Mouse (Mus musculus): Measurements from ENCODE around the gene Ugt1a6b. TPM values are rescaled to one million over a fixed set of nuclear protein-coding genes. Genes with fewer than 3 reads are reported as not detected.
"Not testable (repeated sequence)": the region's sequence is repeated elsewhere in the genome, so short reads cannot be mapped to it uniquely, and the experiment has no call there.

Ugt1a6b gene
- polyA plus RNA-seq, 1 experiment from 2014 or later = 0.67 TPM

DNA sequence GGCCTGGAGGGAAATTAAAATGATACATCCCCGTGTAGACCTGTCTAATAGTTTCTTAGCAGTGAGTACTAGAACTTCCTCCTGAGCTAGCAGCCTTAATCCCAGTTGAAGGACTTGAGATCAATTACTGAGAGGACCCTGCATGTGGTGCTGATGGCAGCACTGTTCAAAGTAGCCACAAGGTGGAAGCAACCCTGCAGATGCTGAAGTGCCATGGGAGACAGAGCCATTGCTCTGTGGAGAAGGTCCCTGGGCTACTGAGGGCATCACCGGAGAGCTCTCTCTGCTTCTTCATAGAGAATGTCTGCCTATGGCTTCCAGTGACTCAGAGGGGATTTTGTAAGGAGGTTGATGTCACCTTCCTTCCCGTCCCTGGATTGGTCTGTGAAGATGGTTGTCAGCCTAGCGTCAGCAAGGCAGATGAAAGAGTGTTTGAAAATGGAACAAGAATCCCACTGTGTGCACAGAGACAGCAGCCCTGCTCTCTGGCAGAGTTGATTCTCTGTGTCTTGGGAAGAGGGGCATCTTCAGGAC, 22.8 kb downstream of the Ugt1a6b start:
- not testable (repeated sequence) for H3K9me3 ChIP-seq (replicated peaks); ATAC-seq
- WGBS (ENCODE audit: insufficient replicate concordance) = 60% methylated on average over 4 of the region's 4 CpGs

DNA sequence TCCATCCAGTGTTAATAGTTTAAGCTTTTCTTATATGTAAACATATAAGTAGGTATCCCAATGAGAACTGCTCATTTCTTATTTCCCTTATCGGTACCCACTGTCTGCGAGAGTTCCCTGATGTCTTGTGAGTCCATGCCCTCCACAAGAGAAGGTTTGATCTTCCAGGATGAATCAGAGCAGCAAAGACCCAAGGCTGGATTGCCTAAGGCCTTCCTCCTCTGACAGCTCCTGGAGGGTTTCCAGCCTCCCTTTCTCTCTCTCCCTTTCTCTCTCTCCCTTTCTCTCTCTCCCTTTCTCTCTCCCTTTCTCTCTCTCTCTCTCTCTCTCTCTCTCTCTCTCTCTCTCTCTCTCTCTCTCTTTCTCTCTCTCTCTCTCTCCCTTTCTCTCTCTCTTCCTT, 26.0 kb downstream of the Ugt1a6b start:
- H3K4me3 ChIP-seq; ATAC-seq; H3K9ac ChIP-seq; H3K36me3 ChIP-seq; H3K27ac ChIP-seq; H3K4me1 ChIP-seq; H3K9me3 ChIP-seq (replicated peaks); H3K4me2 ChIP-seq; H3K27me3 ChIP-seq (replicated peaks): not testable (repeated sequence)
- 64% methylated on average over 2 of the region's 2 CpGs for WGBS (ENCODE audit: insufficient replicate concordance)

More for the DNA sequence above, 22.8 kb downstream of the Ugt1a6b start:
- not testable (repeated sequence) for H3K36me3 ChIP-seq; H3K4me1 ChIP-seq; H3K4me3 ChIP-seq; H3K4me2 ChIP-seq; H3K27me3 ChIP-seq (replicated peaks); H3K27ac ChIP-seq; H3K9ac ChIP-seq

DNA sequence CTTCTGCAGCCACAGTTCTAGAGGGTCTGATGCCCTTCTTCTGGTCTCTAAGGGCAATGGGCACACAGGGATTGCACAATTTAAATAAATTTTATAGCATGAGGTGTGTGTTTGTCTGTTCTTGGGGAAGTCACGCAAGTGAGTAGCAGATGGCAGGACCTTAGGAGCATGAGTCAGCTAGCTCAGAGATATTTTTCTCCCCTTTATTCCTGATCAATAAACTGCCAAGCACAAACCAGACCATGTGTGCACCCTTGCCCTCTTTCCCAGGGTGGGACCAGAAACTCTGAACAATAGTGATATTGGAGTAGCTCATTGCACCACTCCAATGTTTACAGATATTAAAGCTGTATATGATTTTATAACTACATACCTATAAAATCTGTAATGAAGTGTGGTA, 27.2 kb downstream of the Ugt1a6b start:
- H3K9ac ChIP-seq; H3K9me3 ChIP-seq (replicated peaks); H3K4me3 ChIP-seq; H3K27ac ChIP-seq; H3K4me1 ChIP-seq; ATAC-seq; H3K4me2 ChIP-seq; H3K27me3 ChIP-seq (replicated peaks); H3K36me3 ChIP-seq: not testable (repeated sequence)
- whole genome bisulfite sequencing (ENCODE audit: insufficient replicate concordance) = 74% methylated on average over 1 of the region's 1 CpGs

DNA sequence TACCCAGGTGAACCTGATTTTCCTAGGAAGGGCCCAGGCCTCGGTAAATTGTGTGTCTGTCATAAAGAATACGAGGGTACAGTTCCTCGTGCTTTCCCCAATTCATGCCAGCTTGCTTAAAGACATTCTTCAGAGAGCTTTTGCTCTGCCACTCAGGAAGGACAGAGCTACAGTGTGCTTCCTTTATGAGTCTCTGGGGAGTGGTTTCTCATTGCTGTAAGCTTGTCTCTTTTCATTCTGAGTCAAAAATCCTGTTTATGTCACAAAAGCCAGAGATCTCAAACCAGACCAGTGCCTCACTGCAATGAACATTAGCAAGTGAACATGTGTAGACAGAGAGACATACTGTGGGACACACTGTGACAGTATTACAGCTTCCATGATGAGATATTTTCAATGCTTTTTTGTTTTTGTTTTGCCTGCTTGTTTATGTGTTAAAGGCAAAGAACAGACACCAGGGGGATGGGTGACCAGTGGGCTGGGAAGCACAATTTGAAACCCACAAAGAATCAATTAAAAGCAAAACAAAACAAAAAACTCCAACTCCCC, 30.9 kb downstream of the Ugt1a6b start:
- Histone ChIP-seq H3K27ac (no peak overlapping the region), H3K4me1 (no peaks in the 10 kb centered on the region)
- WGBS (ENCODE audit: insufficient replicate concordance) = 33% methylated on average over 3 of the region's 3 CpGs

DNA sequence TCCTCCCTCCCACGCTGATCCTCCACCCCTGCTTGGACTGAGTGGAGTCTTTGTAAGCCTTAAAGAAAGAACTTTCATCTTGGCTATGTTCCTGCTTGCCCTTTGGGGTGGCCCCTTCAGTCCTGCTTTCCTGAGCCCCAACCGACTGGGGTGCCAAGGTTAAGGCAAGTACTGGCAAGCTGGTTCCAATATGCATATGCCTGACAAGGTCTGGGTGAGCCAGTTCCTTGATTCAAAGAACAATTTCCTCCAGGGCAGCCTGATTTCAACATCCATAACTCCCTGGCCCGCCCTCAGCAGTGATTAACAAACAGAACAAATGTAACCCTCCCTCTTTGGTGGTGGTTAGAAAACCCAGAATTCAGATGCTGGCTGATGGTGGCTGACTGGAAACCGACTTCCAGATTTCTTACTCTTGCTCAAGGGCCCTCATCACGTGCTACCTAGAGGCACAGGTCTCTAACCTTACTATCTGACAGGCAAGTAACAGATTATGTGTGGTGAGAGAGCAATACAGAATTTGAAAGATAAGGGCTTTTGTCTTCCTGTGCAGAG, 31.5 kb downstream of the Ugt1a6b start, which contains the start of gene Ugt1a6a:
TSS of gene Ugt1a6a (plus strand) at position 353 of the 555 bp plus-strand sequence.
- not testable (repeated sequence) for H3K27ac ChIP-seq; H3K4me2 ChIP-seq; H3K36me3 ChIP-seq; H3K9me3 ChIP-seq (replicated peaks); ATAC-seq; H3K27me3 ChIP-seq (replicated peaks); H3K4me1 ChIP-seq; H3K9ac ChIP-seq; H3K4me3 ChIP-seq
- 27% methylated on average over 5 of the region's 5 CpGs for WGBS (ENCODE audit: insufficient replicate concordance)

More for the DNA sequence above, 30.9 kb downstream of the Ugt1a6b start:
- Histone ChIP-seq H3K36me3 (no peaks in the 10 kb centered on the region), H3K27me3 (replicated peaks) (0 out of 2 replicates have a peak, but pooled peaks cover 5% of the 10 kb centered on the region), H3K9ac (no peak overlapping the region), H3K4me3 (no peak overlapping the region), H3K4me2 (no peak overlapping the region), H3K9me3 (replicated peaks) (no peaks in the 10 kb centered on the region)
- ATAC-seq = no peak

DNA sequence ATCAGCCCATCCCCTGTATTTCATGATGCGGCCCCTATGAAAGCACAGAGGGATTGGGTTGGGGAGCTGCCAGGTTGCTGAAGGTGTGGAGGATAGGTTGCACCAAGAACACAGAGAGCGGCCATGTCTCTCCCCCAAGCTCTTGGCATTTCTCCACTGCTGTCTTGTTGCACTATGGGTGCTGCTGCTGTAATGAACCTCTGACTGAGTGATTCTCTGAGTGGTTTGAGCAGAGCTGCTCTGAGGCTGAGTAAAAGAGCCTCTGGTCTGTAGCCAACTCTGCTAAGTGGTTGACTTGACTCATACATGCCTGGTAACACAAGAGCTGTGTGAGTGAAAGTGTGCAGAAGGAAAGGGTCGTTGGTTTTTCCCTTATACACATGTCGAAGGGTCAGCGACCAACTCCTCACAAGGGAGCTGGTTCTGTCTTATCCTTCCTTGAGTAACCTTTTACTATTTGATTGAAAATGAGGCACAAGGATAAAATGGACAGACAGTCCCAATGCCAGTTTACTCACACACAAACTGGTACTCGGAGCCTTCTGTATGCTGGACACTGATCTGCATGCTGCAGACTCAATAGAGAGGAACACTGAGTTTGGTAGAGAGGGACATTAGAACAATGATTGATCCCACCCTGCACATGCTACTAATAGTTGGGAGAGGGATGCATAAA, 32.3 kb downstream of the Ugt1a6b start:
- H3K27ac ChIP-seq; H3K4me1 ChIP-seq; H3K4me3 ChIP-seq; H3K36me3 ChIP-seq; H3K4me2 ChIP-seq; H3K9me3 ChIP-seq (replicated peaks); H3K27me3 ChIP-seq (replicated peaks); H3K9ac ChIP-seq; ATAC-seq: not testable (repeated sequence)
- 64% methylated on average over 5 of the region's 6 CpGs for WGBS (ENCODE audit: insufficient replicate concordance)

DNA sequence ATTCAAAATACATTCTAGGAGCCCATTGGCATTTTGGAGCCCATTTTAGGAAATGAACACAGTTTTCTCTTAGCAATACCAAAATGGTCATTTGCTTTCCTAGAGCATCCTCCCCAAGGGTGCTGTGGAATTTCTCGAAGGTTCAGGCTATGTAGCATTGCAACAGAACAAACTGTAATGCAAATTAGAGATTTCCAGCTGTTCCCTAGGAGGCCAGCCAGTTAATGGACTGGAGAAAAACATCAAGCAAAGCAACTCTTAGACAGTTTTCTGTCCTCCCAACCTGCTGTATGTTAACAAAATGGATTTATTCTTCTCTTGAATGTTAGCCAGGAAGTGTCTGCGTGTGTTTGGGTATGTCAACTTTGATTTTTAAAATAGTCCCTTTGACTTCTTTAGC, 33.6 kb downstream of the Ugt1a6b start:
- ATAC-seq = no peak
- H3K27ac ChIP-seq = no peak overlapping the region
- WGBS (ENCODE audit: insufficient replicate concordance) = 67% methylated on average over 2 of the region's 2 CpGs
- H3K36me3 ChIP-seq = no peaks in the 10 kb centered on the region
- H3K4me1 ChIP-seq = peaks cover 6% of the 10 kb centered on the region; the same call in 1 of the 2 replicates
- H3K4me3 ChIP-seq = no peak overlapping the region
- no peak overlapping the region for H3K4me2 ChIP-seq
- no peak overlapping the region for H3K9ac ChIP-seq
- 0 out of 2 replicates have a peak, but pooled peaks cover 5% of the 10 kb centered on the region for H3K27me3 ChIP-seq (replicated peaks)
- H3K9me3 ChIP-seq (replicated peaks) = no peaks in the 10 kb centered on the region

DNA sequence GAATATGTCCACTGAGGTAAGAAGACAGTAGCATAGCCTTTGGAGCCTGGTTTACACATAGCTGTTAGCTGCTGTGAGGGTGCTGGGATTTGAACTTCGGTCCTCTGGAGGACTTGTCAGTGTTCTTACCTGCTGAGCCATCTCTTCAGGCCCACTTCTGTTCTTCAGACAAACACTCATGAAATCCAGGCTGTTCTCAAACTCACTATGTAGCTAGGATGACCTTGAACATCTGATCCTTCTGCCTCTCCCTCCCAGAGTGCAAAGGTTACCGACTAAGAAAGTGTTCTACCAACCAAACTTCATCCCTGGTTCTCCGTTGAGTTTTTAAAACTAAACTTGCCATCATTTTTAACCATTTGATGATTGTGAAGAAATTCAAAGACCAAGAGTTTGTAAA, 34.2 kb downstream of the Ugt1a6b start:
- Histone ChIP-seq H3K27me3 (replicated peaks) (0 out of 2 replicates have a peak, but pooled peaks cover 5% of the 10 kb centered on the region), H3K4me3 (no peak overlapping the region), H3K9ac (no peak overlapping the region), H3K27ac (no peak overlapping the region), H3K9me3 (replicated peaks) (no peaks in the 10 kb centered on the region), H3K4me2 (no peak overlapping the region), H3K36me3 (no peaks in the 10 kb centered on the region), H3K4me1 (peaks cover 6% of the 10 kb centered on the region; the same call in 1 of the 2 replicates)
- WGBS (ENCODE audit: insufficient replicate concordance) = 66% methylated on average over 3 of the region's 3 CpGs
- ATAC-seq = no peak

DNA sequence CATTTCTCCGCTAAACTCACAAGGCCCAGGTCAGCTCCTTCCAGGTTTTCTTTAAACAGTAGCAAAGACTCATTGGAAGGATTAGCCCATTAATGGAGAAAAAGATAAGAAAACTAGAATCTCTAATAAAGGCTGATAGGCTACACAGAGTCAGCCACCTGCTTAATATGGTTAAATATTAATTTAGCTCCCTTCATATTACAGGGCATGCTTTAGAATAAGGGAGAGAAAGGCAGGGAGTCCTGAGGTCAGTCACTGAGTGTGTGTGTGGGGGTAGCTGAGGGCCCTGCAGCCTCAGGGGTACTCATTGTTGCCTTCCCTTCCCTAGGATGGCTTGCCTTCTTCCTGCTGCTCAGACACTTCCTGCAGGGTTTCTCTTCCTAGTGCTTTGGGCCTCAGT, 35.1 kb downstream of the Ugt1a6b start:
- H3K27me3 ChIP-seq (replicated peaks) = 0 out of 2 replicates have a peak, but pooled peaks cover 5% of the 10 kb centered on the region
- no peak overlapping the region for H3K4me2 ChIP-seq
- WGBS (ENCODE audit: insufficient replicate concordance) = 90% methylated on average over 1 of the region's 1 CpGs
- H3K9ac ChIP-seq = no peak overlapping the region
- no peak overlapping the region for H3K27ac ChIP-seq
- H3K36me3 ChIP-seq = no peaks in the 10 kb centered on the region
- H3K4me1 ChIP-seq = peaks cover 6% of the 10 kb centered on the region; the same call in 1 of the 2 replicates
- H3K9me3 ChIP-seq (replicated peaks) = no peaks in the 10 kb centered on the region
- H3K4me3 ChIP-seq = no peak overlapping the region
- no peak for ATAC-seq

DNA sequence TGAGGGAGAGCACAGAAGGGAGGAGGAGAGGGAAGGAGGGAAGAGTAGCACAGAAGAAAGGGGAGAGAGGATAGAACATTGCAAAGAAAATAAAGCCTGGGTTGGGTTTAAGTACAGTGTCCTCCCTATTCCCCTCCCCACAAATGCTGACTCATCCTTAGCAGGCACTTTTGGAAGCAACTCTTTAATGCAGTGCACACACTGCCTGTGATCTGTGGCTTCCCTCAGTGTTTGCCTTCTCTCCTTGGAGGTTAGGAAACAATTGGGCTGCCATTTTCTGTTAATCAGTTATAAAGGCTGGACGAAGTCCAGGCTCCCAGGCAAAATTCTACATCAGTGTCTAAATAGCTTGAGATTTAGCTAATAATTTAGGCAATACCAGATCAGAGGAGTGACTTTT, 37.4 kb downstream of the Ugt1a6b start:
- H3K4me2 ChIP-seq; H3K36me3 ChIP-seq; H3K27ac ChIP-seq; H3K27me3 ChIP-seq (replicated peaks); H3K9ac ChIP-seq; H3K4me1 ChIP-seq; H3K4me3 ChIP-seq; H3K9me3 ChIP-seq (replicated peaks): not testable (repeated sequence)
- ATAC-seq = peak; percentile 97
- WGBS (ENCODE audit: insufficient replicate concordance) = 41% methylated on average over 1 of the region's 1 CpGs

DNA sequence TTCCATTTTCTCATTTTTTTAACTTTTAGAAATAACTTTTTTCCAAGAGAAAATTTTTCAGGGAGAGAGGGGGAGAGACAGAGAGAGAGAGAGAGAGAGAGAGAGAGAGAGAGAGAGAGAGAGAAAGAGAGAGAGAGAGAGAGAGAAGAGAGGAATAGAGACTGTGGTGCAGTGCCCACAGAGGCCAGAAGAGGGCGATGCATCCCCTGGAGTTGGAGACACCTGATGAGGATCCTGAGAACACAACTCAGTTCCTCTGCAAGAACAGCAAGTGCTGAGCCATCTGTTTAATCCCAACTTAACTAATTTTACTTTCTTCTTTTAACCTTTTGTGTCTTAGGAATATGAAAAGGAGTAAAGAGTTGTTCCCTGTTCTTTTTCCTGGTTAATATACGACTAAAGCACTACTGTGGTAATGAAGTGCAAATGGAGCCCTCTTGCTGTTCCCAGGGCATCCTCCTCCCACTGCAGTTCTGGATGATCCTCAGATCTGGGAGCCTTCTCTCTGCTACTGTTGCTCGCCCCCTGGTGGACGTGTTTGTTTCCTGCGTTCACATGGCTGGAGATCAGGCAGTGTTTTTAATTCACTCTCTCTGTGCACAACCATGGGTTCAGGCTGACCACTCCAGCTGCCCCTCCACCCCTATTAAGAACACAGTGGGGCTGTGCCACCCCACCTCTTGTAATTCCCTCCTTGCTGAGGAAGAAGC, 41.1 kb downstream of the Ugt1a6b start:
- ATAC-seq, H3K4me1 ChIP-seq: not testable (repeated sequence)

DNA sequence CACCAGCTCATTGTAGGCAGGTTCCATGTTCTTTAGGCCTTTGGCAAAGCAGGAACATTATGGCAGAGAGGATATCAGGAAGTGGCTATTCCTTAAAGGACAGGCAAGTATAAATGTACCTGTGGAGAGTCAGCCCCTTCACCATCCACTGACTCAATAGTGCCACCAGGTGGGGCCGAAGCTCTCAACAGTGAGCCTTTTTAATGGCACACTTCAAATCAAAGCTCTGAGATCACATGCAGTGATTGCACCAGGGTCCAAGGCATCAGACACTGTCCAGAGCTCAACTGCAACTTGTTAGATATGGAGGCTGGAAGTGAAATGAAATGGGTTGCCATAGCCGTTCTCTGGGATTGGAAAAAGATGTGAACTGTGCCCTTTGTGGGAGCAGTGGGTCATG, 42.2 kb downstream of the Ugt1a6b start:
- not testable (repeated sequence) for H3K4me3 ChIP-seq; H3K9me3 ChIP-seq (replicated peaks); H3K36me3 ChIP-seq; ATAC-seq; H3K4me2 ChIP-seq; H3K4me1 ChIP-seq; H3K27ac ChIP-seq; H3K9ac ChIP-seq; H3K27me3 ChIP-seq (replicated peaks)
- 55% methylated on average over 2 of the region's 2 CpGs for WGBS (ENCODE audit: insufficient replicate concordance)

More for the DNA sequence above, 41.1 kb downstream of the Ugt1a6b start:
- H3K9me3 ChIP-seq (replicated peaks); H3K4me3 ChIP-seq; H3K9ac ChIP-seq; H3K36me3 ChIP-seq; H3K27me3 ChIP-seq (replicated peaks); H3K27ac ChIP-seq; H3K4me2 ChIP-seq: not testable (repeated sequence)
- WGBS (ENCODE audit: insufficient replicate concordance) = 2% methylated on average over 5 of the region's 5 CpGs

Data from liver, embryonic 12.5 days (tissue).